Mouse (Mus musculus): Measurements from ENCODE around the gene Rgcc.

The Rgcc gene

GRCm38 (mm10) chr14:79278927-79279326, 22.5 kb downstream of the Rgcc start:
- no peak for DNase-seq (ENCODE audit: low spot score)

DNA sequence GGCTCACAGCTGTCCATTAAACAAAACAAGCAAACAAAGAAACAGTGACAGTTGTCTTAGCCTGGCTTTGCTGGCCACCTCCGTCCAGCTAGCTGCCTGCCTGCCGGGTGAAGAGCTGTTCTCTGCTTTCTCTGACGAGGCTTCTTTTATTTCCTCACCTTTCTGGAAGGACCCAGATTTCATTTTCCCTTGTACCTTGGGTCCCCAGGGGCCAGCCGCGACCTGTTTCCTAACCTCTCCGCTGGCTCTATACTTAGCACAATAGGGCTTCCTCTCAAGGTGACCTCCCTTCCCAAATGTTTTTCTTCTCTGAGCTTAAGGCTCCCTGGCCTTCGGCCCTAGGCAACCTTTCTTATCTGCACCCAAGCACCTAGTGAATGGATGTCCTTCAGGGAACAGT, 23.5 kb downstream of the Rgcc start:
- DNase-seq (ENCODE audit: low spot score), result no peak

DNA sequence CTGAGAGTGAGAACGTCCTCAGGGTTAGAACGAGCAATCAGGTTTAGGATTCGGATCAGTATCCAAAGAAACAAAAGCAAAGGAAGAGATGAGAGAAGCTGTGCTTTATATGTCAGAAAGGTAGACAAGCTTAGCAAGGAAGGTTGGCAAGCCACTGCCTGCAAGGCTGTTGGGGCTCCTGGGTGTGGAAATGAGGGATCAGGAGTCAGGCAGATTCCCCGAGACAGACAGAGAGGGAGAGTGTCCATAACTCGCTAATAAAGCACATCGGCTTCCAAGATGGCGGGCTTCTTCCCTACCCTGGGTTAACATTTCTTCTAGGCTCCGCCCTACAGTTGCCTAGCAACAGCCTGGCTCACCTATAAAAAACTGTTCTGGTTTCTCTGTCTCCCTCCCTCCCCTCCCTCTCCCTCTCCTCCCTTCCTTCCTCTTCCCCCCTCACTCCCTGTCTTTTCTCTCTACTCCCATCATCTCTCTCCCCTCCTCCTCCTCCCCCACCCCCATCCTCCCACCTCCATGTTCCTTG, 25.5 kb downstream of the Rgcc start:
- no peak for DNase-seq (ENCODE audit: low spot score)

- DNase-seq (ENCODE audit: low spot score), result no peak
These were observed 26.0 kb downstream of the Rgcc start for GRCm38 (mm10) chr14:79275441-79275840.

DNA sequence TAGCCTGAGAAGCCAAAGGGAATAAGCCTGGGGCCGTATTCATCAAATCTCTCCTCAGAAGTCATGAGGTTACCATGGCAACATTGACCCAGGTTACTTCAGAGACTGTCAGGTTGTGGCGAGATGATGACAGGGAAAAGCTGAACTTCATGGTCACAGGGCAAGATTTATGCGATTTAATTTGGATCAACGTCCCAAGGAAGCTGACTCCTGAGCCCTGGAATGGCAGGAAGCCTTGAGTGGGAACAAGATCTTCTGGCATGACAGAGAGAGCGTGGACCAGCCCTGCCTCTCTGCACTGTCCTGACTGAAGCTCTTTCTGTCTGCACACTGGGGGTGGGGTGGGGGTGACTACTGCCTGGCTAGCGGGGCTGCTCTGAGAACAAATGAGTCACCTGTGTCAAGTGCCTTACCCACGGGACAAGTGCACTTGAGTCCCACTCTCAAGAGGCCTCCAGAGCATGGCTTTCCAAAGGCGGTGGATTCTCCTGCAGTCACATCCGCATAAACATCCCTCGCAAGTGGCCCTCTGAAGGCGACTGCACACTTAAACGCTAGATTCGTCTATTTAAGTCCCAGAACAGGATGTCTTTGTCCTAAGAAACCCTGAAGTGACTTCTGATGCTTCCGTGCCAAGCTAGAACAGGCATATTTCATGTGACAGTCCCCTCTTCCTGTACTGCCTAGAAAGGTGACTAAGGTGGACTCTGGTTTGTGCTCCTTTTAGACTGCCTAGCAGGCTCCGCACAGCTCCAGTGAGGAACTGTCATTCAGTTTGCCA, 27.6 kb downstream of the Rgcc start:
- no peak for DNase-seq (ENCODE audit: low spot score)

DNA sequence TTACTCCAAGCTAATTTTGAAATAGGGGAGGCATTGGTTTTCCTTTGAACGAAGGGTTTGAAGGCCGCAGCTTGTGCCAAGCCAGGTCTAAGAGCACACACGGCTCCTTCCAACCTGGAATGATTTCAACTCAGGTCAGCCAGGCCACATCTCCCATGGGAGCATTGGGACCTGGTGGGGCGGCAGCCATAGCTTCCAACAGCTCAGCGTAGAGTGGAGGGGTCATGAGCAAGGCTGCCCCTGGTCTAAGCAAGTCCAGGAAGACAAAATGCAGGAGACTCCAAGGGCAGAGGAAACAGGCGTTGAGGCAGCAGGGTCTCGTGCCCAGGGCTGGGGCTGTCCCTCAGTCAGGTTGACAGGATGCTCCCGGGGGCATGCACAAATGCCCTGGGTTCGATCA, 28.5 kb downstream of the Rgcc start:
- no peak for DNase-seq (ENCODE audit: low spot score)

- DNase-seq (ENCODE audit: low spot score), result no peak
These were observed 29.2 kb downstream of the Rgcc start for GRCm38 (mm10) chr14:79272188-79272694.

DNA sequence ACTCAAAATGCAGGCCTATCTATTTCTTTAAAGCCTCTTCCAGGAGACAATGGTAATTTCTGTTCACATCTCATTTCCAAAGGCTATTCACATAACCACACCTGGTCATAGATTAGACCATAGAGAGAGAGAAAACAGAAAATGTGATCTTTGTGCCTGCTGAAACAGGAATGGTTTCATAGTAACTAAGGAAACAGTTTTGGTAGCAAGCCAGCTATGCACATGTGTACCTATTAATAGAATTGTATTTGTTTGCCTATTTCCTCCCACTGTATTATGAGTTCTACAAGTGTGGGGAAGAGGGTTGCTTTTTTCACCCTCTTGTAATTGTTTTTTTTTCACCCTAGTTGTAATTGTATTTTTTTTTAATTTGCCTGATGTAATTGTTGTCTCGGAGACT, 31.9 kb downstream of the Rgcc start:
- DNase-seq (ENCODE audit: low spot score), result no peak

- no peak for DNase-seq (ENCODE audit: low spot score)
These were observed 33.6 kb downstream of the Rgcc start for GRCm38 (mm10) chr14:79267878-79268277.

GRCm38 (mm10) chr14:79267382-79267781, 34.1 kb downstream of the Rgcc start:
- DNase-seq (ENCODE audit: low spot score), result no peak

GRCm38 (mm10) chr14:79266408-79266807, 35.0 kb downstream of the Rgcc start:
- DNase-seq (ENCODE audit: low spot score), result no peak

DNA sequence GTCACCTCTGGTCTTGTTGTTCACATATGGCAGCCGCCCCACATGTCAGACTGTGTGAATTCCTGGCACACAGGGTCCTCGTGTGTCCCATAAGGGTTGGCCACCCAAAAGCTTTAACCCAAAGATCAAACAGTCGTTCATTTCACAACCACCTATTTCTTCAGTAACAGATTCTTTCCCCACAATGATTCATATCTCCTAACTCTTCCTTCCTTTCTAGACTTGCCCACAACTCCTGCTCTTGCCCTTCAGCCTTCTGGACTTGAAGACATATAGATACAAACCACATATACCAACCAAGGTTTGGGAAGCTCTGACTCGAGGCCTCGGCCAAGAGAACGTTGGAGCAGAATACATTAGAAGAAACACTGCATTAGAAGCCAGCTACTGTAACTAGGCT, 35.7 kb downstream of the Rgcc start:
- no peak for DNase-seq (ENCODE audit: low spot score)

- DNase-seq (ENCODE audit: low spot score), result no peak
These were observed 38.1 kb downstream of the Rgcc start for GRCm38 (mm10) chr14:79263321-79263720.

GRCm38 (mm10) chr14:79262677-79263076, 38.8 kb downstream of the Rgcc start:
- no peak for DNase-seq (ENCODE audit: low spot score)

GRCm38 (mm10) chr14:79259062-79259779, 42.2 kb downstream of the Rgcc start:
- DNase-seq (ENCODE audit: low spot score), result no peak

GRCm38 (mm10) chr14:79256656-79257055, 44.8 kb downstream of the Rgcc start:
- no peak for DNase-seq (ENCODE audit: low spot score)

DNA sequence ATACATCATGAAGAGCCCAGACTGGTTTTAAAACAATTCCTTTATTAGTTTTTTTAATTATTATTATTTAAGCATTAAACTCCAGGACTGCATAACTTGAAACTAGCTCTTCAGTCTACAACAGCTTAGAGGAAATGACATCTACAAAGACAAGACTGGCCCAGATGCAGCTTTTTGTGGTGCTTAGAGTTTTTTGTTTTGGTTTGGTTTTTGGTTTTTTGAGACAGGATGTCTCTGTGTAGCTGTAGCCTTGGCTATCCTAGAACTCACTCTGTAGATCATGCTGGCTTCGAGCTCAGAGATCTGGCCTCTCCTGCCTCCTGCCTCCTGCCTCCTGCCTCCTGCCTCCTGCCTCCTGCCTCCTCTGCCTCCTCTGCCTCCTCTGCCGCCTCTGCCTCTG, 45.7 kb downstream of the Rgcc start:
- DNase-seq (ENCODE audit: low spot score), result no peak

GRCm38 (mm10) chr14:79251727-79252285, 49.6 kb downstream of the Rgcc start:
- DNase-seq (ENCODE audit: low spot score), result no peak

GRCm38 (mm10) chr14:79244571-79244970, 56.9 kb downstream of the Rgcc start:
- no peak for DNase-seq (ENCODE audit: low spot score)

DNA sequence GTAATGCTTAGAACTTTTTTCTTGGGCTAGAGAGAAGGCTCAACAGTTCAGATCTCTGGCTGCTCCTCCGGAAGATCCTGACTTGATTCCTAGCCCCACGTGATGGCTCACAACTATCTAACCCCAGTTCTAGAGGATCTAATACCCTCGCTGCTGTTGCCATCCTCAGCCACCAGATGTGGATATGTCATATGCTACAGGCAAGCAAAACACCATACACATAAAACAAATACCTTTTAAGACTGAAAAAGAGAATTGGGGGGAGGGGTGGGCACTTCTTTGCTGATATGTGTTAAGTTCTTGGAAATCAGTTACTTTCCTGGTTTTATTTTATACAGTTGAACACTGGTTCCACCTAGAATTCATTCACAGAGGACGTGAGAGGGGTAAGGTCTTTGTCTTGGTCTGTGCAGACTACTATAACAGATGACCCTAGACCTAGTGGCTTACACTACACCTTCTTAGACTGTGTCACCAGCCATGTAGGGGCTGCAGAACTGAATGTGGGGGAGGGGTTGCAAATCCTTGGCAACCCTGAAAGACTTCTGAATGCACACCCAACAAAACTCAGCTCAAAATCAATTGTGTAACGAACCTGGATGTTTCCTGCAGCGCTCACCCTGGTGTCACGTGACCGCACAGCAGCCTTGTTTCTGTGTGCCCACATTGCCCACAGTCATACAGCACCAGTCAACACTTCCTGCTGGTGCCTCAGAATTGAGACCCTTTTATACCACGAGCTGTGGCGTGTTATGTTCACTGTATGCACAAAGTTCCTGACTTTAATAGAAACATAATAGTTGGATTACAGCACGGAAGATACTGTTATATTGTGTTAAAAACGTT, 58.2 kb downstream of the Rgcc start:
- DNase-seq (ENCODE audit: low spot score), result peak; percentile 15

GRCm38 (mm10) chr14:79242386-79242720, 59.1 kb downstream of the Rgcc start:
- no peak for DNase-seq (ENCODE audit: low spot score)
